Mouse (Mus musculus): ENCODE measurements around the gene Shisa8.

The Shisa8 gene

DNA sequence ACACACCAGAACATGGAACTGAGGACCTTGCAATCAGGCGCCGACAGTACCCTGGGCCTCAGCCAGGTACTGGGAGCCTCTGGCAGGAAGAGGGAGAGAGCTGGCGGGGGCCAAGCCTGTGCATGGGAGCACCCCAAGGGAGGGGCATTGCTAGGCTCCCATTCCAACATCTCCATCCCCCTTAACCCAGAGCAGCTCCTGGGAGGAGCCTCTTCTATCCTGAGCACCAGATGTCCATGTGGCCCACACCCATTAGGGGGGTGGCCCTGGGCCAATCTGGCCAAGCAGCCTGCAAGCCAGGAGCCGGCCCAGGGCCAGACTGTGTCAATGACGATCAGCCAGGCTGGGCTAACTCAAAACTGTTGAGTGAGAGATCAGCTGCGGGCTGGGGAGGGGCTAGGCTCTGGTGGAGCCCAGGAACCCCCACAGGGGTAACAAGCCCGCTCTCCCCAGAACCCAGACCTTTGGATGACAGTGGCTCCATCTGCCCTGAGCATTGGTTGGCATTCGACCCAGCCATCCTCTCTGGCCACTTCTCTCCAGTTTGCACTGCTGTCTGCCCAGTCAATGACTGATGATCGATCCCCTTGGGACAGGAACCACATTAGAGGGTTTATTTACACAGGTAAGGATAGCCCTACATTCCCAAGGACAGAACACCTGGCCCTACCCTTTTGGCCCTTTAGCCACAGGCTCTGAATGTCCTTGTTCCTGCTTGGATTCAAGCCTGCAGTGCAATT, 6.1 kb downstream of the Shisa8 start:
- no peak for DNase-seq (ENCODE audit: low spot score in 2 of 2)

DNA sequence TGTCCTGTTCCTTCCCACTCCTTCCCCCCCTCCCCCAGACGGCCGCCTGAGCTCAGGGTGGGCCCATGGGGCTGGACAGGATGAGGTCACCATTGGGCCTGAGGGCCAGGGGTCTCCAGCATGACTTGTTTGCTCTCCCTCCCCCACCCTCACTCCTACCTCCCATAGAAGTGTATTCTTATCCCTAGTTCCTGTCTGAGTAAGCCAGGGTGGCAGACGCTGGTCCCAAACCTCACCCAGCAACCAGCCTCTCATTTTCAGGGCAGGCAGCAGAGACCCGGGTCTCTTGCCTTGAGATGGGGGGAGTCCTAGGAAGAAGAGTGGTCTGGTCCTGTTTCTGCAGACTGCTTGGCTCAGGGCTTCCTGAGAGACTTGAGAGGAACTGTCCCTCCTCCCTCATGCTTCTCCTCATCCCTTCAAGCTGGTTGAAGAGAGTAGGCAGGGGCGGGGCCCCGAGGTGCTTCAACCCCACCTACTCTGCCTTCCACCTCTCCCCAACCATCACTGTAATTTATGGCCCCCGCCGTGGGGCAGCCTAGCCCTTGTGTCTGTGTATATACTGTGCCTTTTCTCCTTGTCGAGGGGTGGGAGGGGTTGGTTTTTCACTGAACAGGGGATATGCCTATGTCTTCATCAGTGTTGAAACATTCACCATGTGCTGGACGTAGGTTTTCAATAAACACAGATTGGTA, 7.8 kb downstream of the Shisa8 start:
- DNase-seq (ENCODE audit: low spot score in 2 of 2), result no peak

DNA sequence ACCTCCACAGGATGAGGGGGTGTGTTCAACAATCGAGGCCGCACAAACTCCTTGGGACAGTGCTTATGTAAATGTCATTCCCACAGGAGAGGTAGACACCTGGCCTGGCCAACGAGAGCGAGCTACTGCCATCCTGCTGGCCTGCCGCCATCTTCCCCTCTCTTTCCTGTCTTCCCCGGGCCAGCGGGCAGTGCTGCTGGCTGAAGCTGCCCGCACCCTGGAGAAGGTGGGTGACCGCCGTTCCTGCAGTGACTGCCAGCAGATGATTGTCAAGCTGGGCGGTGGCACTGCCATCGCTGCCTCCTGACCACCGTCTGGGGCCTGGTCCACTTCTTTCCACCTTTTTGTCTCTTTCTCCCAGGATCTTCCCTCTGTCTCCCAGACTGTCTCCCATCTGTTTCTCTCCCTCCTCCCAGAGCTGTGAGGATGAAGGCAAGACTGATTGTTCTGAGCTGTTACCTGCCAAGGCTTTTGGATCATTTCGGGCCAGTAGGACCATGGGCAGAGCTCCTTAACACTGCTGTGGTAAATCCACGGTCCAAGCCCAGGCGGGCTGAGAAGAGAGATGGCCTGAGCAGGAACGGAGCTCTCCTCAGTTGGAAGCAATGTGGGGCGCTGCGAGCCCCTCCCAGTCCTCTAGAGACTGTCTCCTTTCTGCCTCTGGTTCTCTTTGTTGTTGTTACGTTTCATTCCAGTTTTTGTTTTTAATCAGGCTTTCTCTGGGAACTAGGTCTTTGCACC, 8.8 kb downstream of the Shisa8 start:
- DNase-seq (ENCODE audit: low spot score in 2 of 2), result no peak

DNA sequence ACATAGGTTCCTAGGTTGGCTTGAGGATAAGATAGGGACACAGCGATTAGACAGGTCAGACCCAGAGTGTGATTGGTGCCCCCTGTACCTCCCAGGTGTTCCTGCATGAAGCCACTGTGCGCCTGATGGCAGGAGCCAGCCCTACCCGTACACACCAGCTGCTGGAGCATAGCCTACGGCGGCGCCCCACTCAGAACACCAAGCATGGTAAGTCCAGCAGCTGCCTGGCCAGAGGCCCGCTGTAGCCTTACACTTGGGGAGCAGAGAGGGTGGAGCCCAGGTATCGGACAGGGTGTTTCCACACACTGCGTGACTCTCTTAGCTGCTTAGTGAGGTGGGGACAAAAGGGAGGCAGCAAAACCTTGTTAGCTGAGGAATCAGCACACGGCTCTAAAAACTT, 9.5 kb downstream of the Shisa8 start:
- no peak for DNase-seq (ENCODE audit: low spot score in 2 of 2)

DNA sequence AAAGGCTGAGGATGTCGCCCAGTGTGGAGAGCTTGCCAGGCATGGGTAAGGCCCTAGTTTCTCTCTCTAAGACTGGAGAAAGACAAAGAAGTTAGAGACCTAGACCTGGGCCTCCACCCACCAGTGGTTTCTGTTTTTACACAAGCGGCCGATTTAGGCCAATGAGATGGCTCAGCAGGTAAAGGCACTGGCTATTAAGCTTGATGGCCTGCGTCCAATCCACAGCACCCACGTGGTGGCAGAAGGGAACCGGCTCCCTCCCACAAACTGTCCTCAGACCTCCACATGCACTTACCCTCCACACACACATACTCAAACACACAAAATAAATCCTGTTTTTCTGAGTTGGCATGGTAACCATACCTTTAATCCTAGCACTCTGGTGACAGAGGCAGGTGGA, 10.5 kb downstream of the Shisa8 start:
- no peak for DNase-seq (ENCODE audit: low spot score in 2 of 2)

DNA sequence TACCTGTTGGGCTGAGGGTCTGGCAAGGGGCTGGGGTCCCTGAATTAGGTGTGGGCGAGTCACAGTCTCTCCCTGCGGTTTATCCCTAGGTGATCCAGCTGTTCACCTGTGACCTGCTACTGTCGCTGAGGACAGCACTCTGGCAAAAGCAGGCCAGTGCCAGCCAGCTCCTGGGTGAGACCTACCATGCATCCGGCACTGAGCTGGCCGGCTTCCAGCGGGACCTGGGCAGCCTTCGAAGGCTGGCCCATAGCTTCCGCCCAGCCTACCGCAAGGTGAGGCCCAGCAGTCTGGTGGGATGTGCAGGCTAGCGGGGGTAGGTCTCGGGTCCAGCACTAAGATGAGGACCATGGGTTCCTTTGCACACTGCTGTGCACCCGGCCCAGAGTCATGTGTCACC, 13.1 kb downstream of the Shisa8 start:
- DNase-seq (ENCODE audit: low spot score in 2 of 2), result no peak

DNA sequence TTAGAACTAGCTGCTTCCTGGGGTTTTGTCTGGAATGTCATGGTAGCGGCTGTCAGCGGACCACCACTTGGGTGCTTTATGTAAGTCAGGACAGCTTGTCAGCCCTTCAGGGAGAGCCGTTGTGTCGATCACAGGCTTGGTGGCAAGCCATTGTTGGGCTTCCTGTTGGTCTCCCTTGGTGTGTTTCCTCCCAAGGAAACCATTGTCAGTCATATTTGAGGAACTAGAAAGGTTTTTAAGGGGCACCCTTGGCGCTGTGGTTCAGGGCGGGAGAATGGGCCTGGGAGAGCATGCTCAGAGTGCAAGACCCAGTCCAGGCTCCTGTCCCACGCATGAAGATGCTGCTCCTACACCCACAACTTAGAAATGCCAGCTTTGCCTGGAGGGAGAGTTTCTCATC, 14.3 kb downstream of the Shisa8 start:
- DNase-seq (ENCODE audit: low spot score in 2 of 2), result no peak

DNA sequence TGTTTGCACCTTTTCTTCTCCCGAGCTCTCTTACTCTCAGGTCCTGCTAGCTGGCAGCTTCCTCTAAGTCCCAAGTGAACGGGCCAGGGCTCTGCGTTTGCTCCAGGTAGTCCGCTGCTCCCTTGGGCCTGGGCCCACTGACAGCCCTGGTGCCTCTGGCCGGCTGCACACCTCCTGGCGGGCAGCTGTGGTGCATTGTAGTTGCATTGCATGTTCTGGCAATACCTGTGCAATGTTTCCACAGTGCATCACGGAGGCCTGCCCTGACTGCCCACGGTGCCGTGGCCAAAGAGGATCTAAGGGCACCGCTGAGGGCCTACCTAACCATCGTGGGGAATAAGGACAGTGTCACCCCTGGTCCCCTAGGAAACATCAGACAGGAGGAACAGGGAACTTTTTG, 14.7 kb downstream of the Shisa8 start:
- DNase-seq (ENCODE audit: low spot score in 2 of 2), result peak in 1 of 2 experiments; percentile 70

DNA sequence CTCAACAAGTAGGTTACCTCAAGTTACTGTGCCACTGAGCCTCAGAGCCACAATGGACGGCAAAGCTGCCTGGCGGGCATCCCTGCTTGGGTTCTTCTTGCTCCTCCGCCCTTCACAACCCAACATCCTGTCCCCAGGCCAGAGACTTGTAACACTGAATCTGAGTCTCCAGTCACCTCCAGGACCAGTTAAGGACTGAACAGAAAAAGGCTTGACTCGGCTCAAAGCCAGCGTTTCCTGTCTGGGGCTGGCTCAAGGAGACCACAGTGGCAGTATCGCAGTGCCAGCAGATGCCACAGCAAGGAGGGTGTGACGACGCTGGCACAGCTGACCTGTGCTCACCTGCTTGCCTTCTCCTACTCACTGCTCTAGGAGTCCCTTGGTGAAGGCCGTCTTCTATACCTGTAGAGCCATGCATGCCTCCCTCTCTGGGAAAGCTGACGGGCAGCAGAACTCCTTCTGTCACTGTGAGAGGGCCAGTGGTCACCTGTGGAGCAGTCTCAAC, 15.3 kb downstream of the Shisa8 start:
- DNase-seq (ENCODE audit: low spot score in 2 of 2), result no peak

DNA sequence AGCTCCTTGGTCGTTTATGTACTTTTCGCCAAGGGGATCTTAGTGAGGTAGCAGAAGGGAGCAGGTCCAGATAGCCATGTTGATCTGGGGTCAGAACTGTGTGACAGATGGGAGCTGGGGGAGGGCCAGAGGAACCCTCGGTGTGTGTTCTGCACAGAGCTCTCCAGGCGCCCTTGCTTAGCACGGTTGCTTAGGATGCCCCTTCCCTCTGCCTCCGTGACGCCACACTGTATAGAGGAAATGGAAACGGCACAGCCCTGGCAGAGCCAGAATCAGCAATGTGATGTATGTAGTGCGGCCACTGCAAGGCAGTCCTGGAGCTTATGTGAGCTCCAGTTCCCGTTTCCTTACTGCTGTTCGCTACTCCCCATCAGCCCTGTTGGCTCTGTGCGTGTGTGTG, 16.3 kb downstream of the Shisa8 start:
- no peak for DNase-seq (ENCODE audit: low spot score in 2 of 2)

DNA sequence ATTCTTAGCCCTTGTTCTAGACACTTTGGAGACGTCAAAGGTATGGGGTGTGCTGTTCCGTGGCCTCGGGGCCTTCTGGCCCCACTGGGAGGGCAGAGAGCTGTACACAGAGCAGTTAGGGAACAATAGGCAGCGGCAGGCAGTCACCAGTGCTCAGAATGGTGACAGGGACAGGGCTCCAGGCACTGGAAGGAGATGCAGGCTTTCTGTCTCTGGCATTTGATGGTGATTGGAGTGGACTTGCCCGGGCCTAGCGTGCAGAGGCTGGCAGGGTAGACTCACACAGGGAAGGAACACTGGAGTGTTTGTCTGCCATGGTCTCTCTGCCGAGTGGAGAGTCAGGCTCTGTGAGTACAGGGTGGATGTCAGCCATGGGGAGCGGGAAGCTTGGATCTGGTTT, 20.0 kb downstream of the Shisa8 start:
- no peak for DNase-seq (ENCODE audit: low spot score in 2 of 2)

DNA sequence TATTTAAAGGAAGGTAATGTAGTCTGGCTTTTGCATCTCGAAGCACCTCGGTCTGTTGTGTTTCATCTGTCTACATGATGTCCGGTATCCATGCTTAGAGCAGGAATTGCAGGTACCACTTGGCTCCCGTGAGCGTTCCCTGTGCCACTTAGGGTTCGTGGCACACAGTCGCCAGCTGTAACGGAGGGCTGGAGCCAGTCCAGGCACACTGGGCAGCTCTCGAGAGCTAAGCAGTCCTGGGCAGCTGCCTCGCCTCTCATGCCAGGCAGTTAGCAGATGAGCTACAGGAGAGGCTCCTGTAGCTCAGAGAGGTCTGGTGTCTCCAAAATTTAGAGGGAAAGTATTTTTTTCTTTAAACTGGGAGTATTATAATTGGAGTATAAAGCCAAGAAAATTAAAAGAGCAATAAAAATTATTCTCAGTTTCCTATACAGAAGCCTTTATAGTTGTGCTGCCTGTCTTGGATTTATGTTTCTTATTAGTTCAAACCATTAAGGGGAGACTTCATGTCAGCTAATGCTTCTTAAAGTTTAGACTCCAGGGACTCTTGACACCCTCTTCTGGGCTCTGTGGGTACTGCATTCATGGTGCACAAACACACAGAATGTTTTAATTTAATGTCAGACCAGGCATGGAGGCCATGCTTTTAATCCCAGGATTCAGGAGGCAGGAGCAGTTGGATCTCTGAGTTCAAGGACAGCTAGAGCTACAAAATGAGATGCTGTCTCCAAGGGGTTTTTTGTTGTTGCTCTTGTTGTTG, 24.0 kb downstream of the Shisa8 start:
- DNase-seq (ENCODE audit: low spot score in 2 of 2), result peak; percentile 70 to 86

DNA sequence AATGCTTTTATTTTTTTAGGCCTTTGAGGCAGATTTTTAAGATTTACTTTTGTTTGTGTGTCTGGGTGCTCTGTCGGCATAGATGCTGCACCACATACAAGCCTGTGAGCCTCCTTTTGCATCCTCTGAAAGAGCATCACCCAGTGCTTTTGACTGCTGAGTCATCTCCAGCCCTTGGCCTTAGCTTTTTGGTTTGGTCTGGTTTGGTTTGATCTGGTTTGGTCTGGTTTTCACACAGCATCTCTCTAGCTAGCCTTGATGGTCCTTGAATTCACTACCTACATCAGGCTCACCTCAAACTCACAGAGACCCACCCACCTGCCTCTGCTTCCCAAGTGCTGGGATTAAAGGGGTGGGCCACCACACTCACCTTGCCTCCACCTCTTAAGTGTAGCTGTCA, 24.7 kb downstream of the Shisa8 start:
- no peak for DNase-seq (ENCODE audit: low spot score in 2 of 2)

DNA sequence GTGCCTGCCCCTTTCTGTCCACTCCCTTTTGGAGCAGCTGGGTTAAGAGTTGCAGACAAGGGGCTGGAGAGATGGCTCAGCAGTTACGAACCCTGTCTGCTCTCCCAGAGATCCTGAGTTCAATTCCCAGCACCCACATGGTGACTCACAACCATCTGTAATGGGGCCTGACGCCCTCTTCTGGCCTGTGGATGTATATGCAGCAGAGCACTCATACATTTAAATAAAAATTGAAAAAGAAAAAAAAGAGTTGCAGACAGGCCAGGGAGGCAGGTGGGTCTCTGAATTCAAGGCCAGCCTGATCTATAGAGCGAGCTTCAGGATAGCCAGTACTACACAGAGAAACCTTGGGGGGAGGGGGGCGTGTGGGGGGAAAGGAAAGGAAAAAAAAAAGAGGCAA, 25.2 kb downstream of the Shisa8 start:
- DNase-seq (ENCODE audit: low spot score in 2 of 2), result no peak

DNA sequence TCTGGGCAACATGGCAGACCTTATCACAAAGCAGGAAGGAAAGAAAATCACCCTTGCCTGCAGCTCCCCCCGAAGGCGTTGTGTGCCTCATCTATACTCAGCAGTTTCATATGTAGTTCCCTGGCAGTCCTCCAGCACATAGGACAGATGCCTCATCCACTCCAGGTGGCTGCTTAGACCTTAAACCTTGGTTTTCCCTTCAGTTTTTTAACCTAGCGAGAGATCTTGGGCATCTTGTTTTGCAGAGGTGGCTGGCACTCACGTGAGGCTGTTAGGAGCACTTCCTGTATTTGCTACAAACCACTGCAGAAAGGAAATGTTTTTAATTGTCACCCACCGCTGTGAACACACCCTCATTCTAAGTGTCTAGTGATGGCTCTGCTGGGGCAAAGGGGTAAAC, 25.7 kb downstream of the Shisa8 start:
- peak; percentile 45 to 70 for DNase-seq (ENCODE audit: low spot score in 2 of 2)

DNA sequence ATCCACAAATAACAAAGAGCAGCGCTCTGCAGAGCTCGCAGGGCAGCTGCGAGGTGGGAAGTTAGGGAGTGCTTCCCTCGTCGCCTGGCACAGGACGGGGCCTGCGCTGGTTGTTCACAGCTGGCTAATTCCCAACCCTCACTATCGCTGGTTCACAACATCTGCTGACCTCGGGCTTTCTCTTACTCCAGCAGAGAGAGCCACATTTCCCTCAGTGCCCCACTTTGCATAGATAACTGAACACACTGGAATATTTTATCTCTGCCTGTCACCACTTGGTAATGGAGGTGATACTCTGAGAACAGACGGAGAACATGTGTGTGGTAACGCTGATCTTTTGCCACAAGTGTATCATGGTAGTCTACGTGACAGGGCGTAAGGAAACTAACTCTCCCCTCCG, 26.5 kb downstream of the Shisa8 start:
- DNase-seq (ENCODE audit: low spot score in 2 of 2), result peak in 1 of 2 experiments; percentile 57

DNA sequence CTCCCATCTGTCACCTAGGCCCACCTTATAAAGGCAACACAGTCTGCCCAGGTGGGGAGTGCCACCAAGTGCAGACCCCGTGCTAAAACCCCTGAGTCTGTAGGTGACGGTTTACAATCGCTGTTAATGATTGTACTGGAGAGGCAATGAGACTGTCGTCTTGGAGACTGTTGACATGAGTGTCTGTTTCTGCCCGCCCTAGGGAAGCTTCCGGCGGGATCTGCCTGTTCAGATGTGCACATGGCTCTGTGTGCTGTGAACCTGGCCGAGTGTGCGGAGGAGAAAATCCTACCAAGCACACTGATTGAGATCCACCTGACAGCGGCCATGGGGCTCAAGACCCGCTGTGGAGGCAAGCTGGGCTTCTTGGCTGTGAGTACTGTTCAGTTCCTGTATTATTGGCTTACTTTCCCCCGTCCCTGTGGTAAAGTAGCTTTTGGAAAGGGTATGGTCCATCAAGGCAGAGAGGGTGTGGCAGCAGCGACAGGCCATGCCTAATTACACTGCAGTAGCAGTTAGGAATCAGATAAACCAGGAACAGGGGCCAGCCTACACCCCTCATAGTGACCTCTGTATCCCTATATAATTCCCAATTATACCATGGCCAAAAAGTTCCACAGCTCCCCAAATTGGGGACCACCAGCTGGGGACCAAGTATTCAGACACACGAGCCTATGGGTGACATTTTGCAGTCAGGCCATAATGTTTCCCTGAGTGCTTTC, 27.4 kb downstream of the Shisa8 start:
- no peak for DNase-seq (ENCODE audit: low spot score in 2 of 2)

DNA sequence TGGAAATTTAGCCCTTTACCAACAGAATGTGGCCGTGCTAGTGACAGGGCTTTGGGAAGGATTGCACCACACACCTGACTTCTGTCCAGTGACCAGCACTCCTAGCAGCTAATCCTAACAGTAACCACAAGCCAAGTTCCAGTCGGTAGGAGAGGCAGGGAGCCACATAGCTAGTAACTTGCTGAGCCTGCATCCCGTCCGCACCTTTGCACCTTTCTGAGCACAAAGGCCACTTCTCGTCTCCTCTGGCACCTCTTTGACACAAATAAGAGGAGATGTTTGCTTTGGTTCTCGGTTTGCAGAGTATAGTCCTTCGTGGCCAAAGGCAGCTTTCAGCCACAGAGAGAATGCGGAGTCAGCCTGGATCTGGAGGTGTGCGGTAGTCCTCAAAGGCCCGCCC, 28.0 kb downstream of the Shisa8 start:
- no peak for DNase-seq (ENCODE audit: low spot score in 2 of 2)

DNA sequence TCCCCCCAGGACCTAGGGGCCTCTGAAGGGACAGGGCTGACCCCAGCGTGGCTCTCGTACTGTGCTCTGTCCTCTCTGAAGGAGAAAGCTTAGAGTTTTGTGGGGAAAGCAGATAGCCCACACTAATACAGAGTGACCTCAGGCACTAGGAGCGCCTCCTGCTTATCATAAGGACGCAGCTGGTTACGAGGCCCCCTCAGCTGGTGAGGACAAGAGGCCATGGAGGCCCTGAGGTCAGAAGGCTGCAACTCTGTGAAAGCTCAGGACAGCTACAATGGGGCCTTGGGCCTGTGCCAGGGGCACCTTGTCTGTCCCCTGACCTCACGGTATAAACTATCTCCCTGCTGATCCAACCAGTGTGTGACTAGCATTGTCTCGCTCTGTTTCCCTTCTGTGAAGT, 28.4 kb downstream of the Shisa8 start:
- peak; percentile 75 to 80 for DNase-seq (ENCODE audit: low spot score in 2 of 2)

DNA sequence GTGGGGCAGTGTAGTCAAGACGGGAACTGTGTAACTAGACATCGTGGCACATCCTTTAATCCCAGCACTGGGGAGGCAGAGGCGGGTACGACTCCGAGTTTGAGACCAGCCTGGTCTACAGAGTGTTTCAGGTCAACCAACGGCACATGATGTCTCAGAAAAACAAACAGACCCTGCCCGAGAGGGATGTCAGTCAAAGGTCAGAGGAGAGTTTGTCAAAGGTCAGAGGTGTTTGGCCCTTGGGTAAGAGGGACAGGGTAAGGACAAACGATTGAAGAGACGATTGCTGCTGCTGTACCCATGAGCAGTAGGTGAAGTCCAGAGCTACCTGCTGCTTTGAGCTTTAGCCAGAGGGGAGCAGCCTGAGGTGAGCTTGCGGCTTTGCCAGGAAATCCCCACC, 29.0 kb downstream of the Shisa8 start:
- no peak for DNase-seq (ENCODE audit: low spot score in 2 of 2)

DNA sequence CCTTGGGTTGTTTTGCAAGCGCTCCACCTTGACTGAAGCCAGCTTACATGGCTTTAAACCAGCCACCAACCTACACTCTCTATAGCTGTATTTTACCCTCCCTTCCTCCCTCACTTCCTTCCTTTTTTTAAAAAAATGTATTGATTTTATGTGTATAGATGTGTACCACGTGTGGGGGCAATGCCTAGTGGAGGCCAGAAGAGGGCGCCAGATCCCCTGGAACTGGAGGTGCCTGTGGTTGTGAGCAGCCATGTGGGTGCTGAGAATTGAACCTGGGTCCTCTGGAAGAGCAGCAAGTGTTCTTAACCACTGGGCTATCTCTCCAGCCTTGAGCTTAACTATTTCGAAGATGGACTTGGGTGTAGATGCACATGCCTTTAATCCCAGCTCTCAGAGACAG, 30.3 kb downstream of the Shisa8 start:
- DNase-seq (ENCODE audit: low spot score in 2 of 2), result no peak
